Mouse (Mus musculus) CH12.LX (cell line): ENCODE data around the gene Cxcr6. TPM values are rescaled to one million over a fixed set of nuclear protein-coding genes. Genes with fewer than 3 reads are reported as not detected.

Source experiments
- DNase-seq: peaks from one replicate; pipeline ENCODE4 v3.0.0-alpha.2; 2013; ENCODE audit errors: extremely low read depth
- H3K27ac ChIP-seq: 2 replicates; pipeline ENCODE4 v1.5.1; 2012; ENCODE audit warnings: low read depth, mild to moderate bottlenecking, control low read depth, moderate library complexity; ENCODE audit not compliant: insufficient read depth
- H3K27me3 ChIP-seq: replicated peaks from 2 replicates; pipeline ENCODE3; 2012; ENCODE audit warnings: inconsistent platforms
- H3K36me3 ChIP-seq, 2 experiments: replicated peaks in 1 of 2; 2 replicates each; pipeline versions ENCODE3 to v1.6.1; 2012; ENCODE audit warnings: inconsistent platforms in 1 of 2, low read length in 1 of 2, mild to moderate bottlenecking in 1 of 2, mixed read lengths in 1 of 2, moderate library complexity in 1 of 2; ENCODE audit not compliant: control insufficient read depth in 1 of 2, insufficient read depth in 1 of 2
- H3K4me1 ChIP-seq, 2 experiments: 2 replicates each; pipeline ENCODE4 v1.6.1; 2012; ENCODE audit warnings: inconsistent platforms in 1 of 2, moderate library complexity in 1 of 2; ENCODE audit not compliant: insufficient read depth in 2 of 2, control insufficient read depth in 1 of 2
- H3K4me2 ChIP-seq: 2 replicates; pipeline ENCODE4 v1.6.1; 2012; ENCODE audit warnings: low read depth, mild to moderate bottlenecking, control low read depth; ENCODE audit not compliant: poor library complexity, insufficient read depth, severe bottlenecking
- H3K4me3 ChIP-seq, 3 experiments: fragments of 150-350 bp in 1 of 3; sonication (generic) in 1 of 3; replicated peaks in 1 of 3; 2 replicates each; pipeline versions ENCODE3 to v1.5.1; 2011 to 2012; ENCODE audit warnings: low read depth in 2 of 3, low read length in 2 of 3, mild to moderate bottlenecking in 2 of 3, moderate library complexity in 2 of 3, control low read depth in 1 of 3, improper control_type of control experiment in 1 of 3, inconsistent platforms in 1 of 3, mixed read lengths in 1 of 3; ENCODE audit not compliant: poor library complexity in 1 of 3
- H3K79me2 ChIP-seq: replicated peaks from 2 replicates; pipeline ENCODE4 v1.6.1; 2012; ENCODE audit warnings: mild to moderate bottlenecking, moderate library complexity; ENCODE audit not compliant: control insufficient read depth, poor library complexity, insufficient read depth, severe bottlenecking; ENCODE audit errors: extremely low read depth
- H3K9ac ChIP-seq: 2 replicates; pipeline ENCODE4 v1.6.1; 2012; ENCODE audit warnings: low read depth, mild to moderate bottlenecking, control low read depth, moderate library complexity; ENCODE audit not compliant: insufficient read depth
- H3K9me3 ChIP-seq: replicated peaks from 2 replicates; pipeline ENCODE3; 2012; ENCODE audit warnings: low read length, inconsistent platforms, mixed read lengths
- CTCF ChIP-seq, 2 experiments: IDR thresholded peaks in 1 of 2; conservative IDR thresholded peaks in 1 of 2; 2 replicates each; pipeline ENCODE4 v1.5.1; 2011 to 2012; ENCODE audit warnings: low read depth in 2 of 2, low read length in 2 of 2, improper control_type of control experiment in 1 of 2, inconsistent platforms in 1 of 2, mild to moderate bottlenecking in 1 of 2, moderate library complexity in 1 of 2
- E2F4 ChIP-seq: IDR thresholded peaks from 2 replicates; pipeline ENCODE4 v1.6.1; 2011; ENCODE audit warnings: low read depth, low read length, improper control_type of control experiment; ENCODE audit not compliant: insufficient replicate concordance
- GABPA ChIP-seq: IDR thresholded peaks from 2 replicates; pipeline ENCODE4 v1.6.1; 2012; ENCODE audit warnings: low read depth, low read length, improper control_type of control experiment, inconsistent platforms; ENCODE audit not compliant: insufficient replicate concordance
- HCFC1 ChIP-seq: IDR thresholded peaks from 2 replicates; pipeline ENCODE4 v1.6.1; 2012; ENCODE audit warnings: low read depth, mild to moderate bottlenecking, inconsistent platforms, low read length, improper control_type of control experiment
- IRF4 ChIP-seq: IDR thresholded peaks from 2 replicates; pipeline ENCODE4 v1.6.1; 2014; ENCODE audit warnings: low read depth, mild to moderate bottlenecking, inconsistent platforms, low read length, improper control_type of control experiment
- JUND ChIP-seq: conservative IDR thresholded peaks from 2 replicates; pipeline ENCODE4 v1.6.1; 2011; ENCODE audit warnings: low read depth, low read length, improper control_type of control experiment
- MAX ChIP-seq: IDR thresholded peaks from 2 replicates; pipeline ENCODE4 v1.6.1; 2011; ENCODE audit warnings: low read length, improper control_type of control experiment
- MAZ ChIP-seq: IDR thresholded peaks from 2 replicates; pipeline ENCODE4 v1.6.1; 2012; ENCODE audit warnings: low read depth, mild to moderate bottlenecking, inconsistent platforms, low read length, improper control_type of control experiment, moderate library complexity
- MXI1 ChIP-seq: IDR thresholded peaks from 2 replicates; pipeline ENCODE4 v1.6.1; 2011; ENCODE audit warnings: mild to moderate bottlenecking, low read depth, low read length, improper control_type of control experiment
- MYC ChIP-seq: IDR thresholded peaks from 2 replicates; pipeline ENCODE4 v1.6.1; 2011; ENCODE audit warnings: low read depth, mild to moderate bottlenecking, improper control_type of control experiment, low read length
- NELFE ChIP-seq: IDR thresholded peaks from 2 replicates; pipeline ENCODE4 v1.6.1; 2011; ENCODE audit warnings: low read depth, low read length, improper control_type of control experiment
- RAD21 ChIP-seq: IDR thresholded peaks from 2 replicates; pipeline ENCODE4 v1.6.1; 2011; ENCODE audit warnings: low read depth, mild to moderate bottlenecking, low read length, improper control_type of control experiment, moderate library complexity
- SMC3 ChIP-seq: IDR thresholded peaks from 2 replicates; pipeline ENCODE4 v1.6.1; 2011; ENCODE audit warnings: low read depth, low read length, improper control_type of control experiment
- TCF12 ChIP-seq: IDR thresholded peaks from 2 replicates; pipeline ENCODE4 v1.6.1; 2014; ENCODE audit warnings: low read depth, mild to moderate bottlenecking, inconsistent platforms, low read length, improper control_type of control experiment
- USF1 ChIP-seq: IDR thresholded peaks from 2 replicates; pipeline ENCODE4 v1.6.1; 2014; ENCODE audit warnings: low read depth, mild to moderate bottlenecking, inconsistent platforms, low read length, improper control_type of control experiment
- ZC3H11A ChIP-seq: IDR thresholded peaks from 2 replicates; pipeline ENCODE4 v1.6.1; 2012; ENCODE audit warnings: low read depth, mild to moderate bottlenecking, inconsistent platforms, low read length, improper control_type of control experiment
- ZNF384 ChIP-seq: IDR thresholded peaks from 2 replicates; pipeline ENCODE4 v1.6.1; 2012; ENCODE audit warnings: low read depth, low read length, improper control_type of control experiment, inconsistent platforms
- dilution Hi-C: fragments of 300-500 bp; cut with MboI; formaldehyde crosslinking; loops from 2 replicates; pipeline ENCODE4 v1.14.3; 2020; ENCODE audit warnings: low sequenced_read_pairs; ENCODE audit not compliant: extremely low pct_unique_long_range_greater_than_20kb, extremely low pct_ligation_motif_present
- in situ Hi-C: fragments of 300-500 bp; cut with MboI; formaldehyde crosslinking; loops from 3 replicates; pipeline ENCODE4 v1.14.3; 2019; ENCODE audit warnings: low sequenced_read_pairs, low pct_ligation_motif_present, low pct_unique_long_range_greater_than_20kb, mixed read lengths
- polyA plus RNA-seq: library from polyadenylated mRNA; unstranded; fragments of >175 nt; gene quantifications from 2 replicates; pipeline ENCODE4 v1.2.1, GENCODE M21; 2012; ENCODE audit warnings: low read depth; ENCODE audit not compliant: insufficient read length
- total RNA-seq, 2 experiments: library from RNA; depleted of rRNA; stranded (reverse); fragments of 300-350 nt in 1 of 2; fragments of >200 nt in 1 of 2; gene quantifications; 2 replicates each; pipeline ENCODE4 v1.2.3; 2012 to 2014

Gene Cxcr6
- total and polyA plus RNA-seq, 3 experiments = 0.08 to 1.4 (median 1.0) TPM

GRCm38 (mm10) chr9:123802896-123803295 lies 3.4 kb upstream of the Cxcr6 start:
- peak; percentile 7 for DNase-seq
- TF ChIP-seq CTCF (conservative IDR thresholded peaks at IDR 0.05 in 1 of 2, IDR thresholded peaks at IDR 0.05 in 1 of 2; ENCODE audit: low read depth in 2 of 2, low read length in 2 of 2) (peak in 1 of 2 experiments; percentile 58; a peak in 2 of 4 replicates), MXI1 (no peak), JUND (no peak), TCF12 (no peak), RAD21 (peak; percentile 67), MYC (no peak), SMC3 (peak; percentile 29; the same call in 1 of the 2 replicates), ZNF384 (no peak)
- Histone ChIP-seq H3K4me1 (peaks cover 0 to 9% of the 10 kb centered on the region in 2 experiments; a peak in 1 of 4 replicates), H3K27me3 (no peaks in the 10 kb centered on the region), H3K36me3 (peaks cover 59 to 81% of the 10 kb centered on the region in 2 experiments), H3K79me2 (no peaks in the 10 kb centered on the region), H3K4me3 (no peak overlapping the region), H3K9ac (no peak overlapping the region), H3K9me3 (no peaks in the 10 kb centered on the region), H3K4me2 (no peak overlapping the region), H3K27ac (no peak overlapping the region)
- dilution Hi-C loops (no loop called here), in situ Hi-C loops (no loop called here)

GRCm38 (mm10) chr9:123805241-123805640 lies 1.0 kb upstream of the Cxcr6 start:
- Histone ChIP-seq H3K9ac (no peak overlapping the region), H3K27ac (no peak overlapping the region), H3K79me2 (no peaks in the 10 kb centered on the region), H3K27me3 (no peaks in the 10 kb centered on the region)
- no peak for DNase-seq
- TF ChIP-seq MAX (no peak), SMC3 (no peak), USF1 (no peak), GABPA (no peak), MYC (no peak), IRF4 (no peak), E2F4 (no peak), HCFC1 (no peak), NELFE (no peak), MAZ (no peak), RAD21 (no peak), ZC3H11A (no peak), ZNF384 (no peak), TCF12 (no peak)
- TF ChIP-seq, all 38 proteins: peak for 0
- no peak overlapping the region for H3K4me2 ChIP-seq
- in situ Hi-C loops (no loop called here), dilution Hi-C loops (no loop called here)
- H3K36me3 ChIP-seq = peaks cover 64 to 86% of the 10 kb centered on the region in 2 experiments
- peaks cover 0 to 9% of the 10 kb centered on the region in 2 experiments; a peak in 1 of 4 replicates for H3K4me1 ChIP-seq
- H3K9me3 ChIP-seq = no peaks in the 10 kb centered on the region
- no peak overlapping the region for H3K4me3 ChIP-seq
